Mouse (Mus musculus): ENCODE measurements around the gene Gper1.
A peak's percentile ranks its signal among the peaks of the same experiment; 100 is the strongest.

Gene Gper1

GRCm38 (mm10) chr5:139448025-139448424 is 25.1 kb downstream of the Gper1 start:
- no peak for DNase-seq

GRCm38 (mm10) chr5:139449161-139449791 is 26.3 kb downstream of the Gper1 start:
- DNase-seq = peak; percentile 57

- DNase-seq = no peak
These were observed 27.0 kb downstream of the Gper1 start for GRCm38 (mm10) chr5:139449926-139450325.

- no peak for DNase-seq
These were observed 30.1 kb downstream of the Gper1 start for GRCm38 (mm10) chr5:139453031-139453430.

- DNase-seq = no peak
These were observed 32.2 kb downstream of the Gper1 start for GRCm38 (mm10) chr5:139455166-139455565.

- no peak for DNase-seq
These were observed 34.3 kb downstream of the Gper1 start for GRCm38 (mm10) chr5:139457241-139457640.

- DNase-seq = no peak
These were observed 37.0 kb downstream of the Gper1 start for GRCm38 (mm10) chr5:139459938-139460337.

GRCm38 (mm10) chr5:139460384-139461067 is 37.6 kb downstream of the Gper1 start, which contains the start of gene 3110082I17Rik:
TSS of gene 3110082I17Rik (minus strand) at chr5:139460527.
- DNase-seq = peak; percentile 100

- DNase-seq = no peak
These were observed 41.9 kb downstream of the Gper1 start for GRCm38 (mm10) chr5:139464874-139465273.

- DNase-seq = no peak
These were observed 43.4 kb downstream of the Gper1 start for GRCm38 (mm10) chr5:139466373-139466772.

GRCm38 (mm10) chr5:139466801-139467200 is 43.9 kb downstream of the Gper1 start:
- no peak for DNase-seq

- peak; percentile 46 for DNase-seq
These were observed 45.0 kb downstream of the Gper1 start for GRCm38 (mm10) chr5:139467998-139468397.

- no peak for DNase-seq
These were observed 51.8 kb downstream of the Gper1 start for GRCm38 (mm10) chr5:139474741-139475140.
